1 mouse cellular context compared by ENCODE assay signal in the genomic region with DNA sequence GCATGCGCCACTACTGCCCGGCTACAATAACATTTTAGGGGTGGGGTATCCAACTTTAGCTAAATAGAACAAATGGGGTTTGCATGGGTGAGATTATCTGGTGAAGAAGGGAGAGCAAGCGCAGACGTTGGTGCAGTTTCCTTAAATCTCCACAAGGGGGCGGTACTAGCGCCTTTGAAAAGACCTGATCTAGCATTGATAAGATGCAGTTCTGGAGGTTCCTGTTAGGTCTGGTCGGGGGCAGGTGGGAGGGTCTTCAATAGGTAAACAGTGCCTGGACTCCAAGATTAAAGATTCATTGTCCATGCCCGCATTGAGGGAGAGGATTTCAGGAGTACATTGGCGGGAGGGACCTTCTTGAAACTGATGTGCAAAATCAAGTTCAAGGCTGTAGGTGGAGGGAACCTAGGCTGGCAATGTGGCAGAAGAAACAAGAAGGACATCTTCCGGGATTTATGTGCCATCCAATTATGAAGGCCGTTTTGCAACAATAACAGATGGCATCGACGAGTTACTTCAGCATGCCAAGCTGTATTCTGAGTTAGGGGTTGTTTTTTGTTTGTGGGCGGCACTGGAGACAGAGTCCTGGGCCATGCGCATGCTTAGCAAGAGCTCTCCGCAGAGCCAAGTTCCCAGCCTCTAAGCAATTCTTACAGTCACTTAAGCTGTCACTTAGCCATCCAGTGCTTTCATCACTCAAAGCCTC.
TF ChIP-seq lines count a peak whose summit lies in the region.

No protein-coding gene starts in this region.

TF ChIP-seq in CH12.LX, 34 proteins besides CTCF, POLR2A, EP300 and RAD21:
- TF ChIP-seq SMC3 (IDR thresholded peaks at IDR 0.05; ENCODE audit: low read depth, low read length) (peak; percentile 70), PAX5 (IDR thresholded peaks at IDR 0.05; ENCODE audit: low read length) (no peak)
